Comparison of ENCODE assay signal across 8 mouse cellular contexts in genomic region chr2:14055168-14055565, GRCm38 (mm10). TPM values are rescaled to one million over a fixed set of nuclear protein-coding genes. Genes with fewer than 3 reads are reported as not detected.
A peak's percentile ranks its signal among the peaks of the same experiment; 100 is the strongest.
DNase-seq lines count a peak whose midpoint lies in the region; ATAC-seq lines count a peak whose summit lies in the region.

No protein-coding gene starts in this region.

- no peaks in the 10 kb centered on the region for H3K27me3 ChIP-seq in intestine, embryonic 15.5 days (replicated peaks)
- no peaks in the 10 kb centered on the region for H3K27me3 ChIP-seq in liver, embryonic 16.5 days (ENCODE audit: control insufficient read depth, insufficient read depth, low read depth, low read length)
- H3K27me3 ChIP-seq in neural tube, embryonic 12.5 days (replicated peaks): no peaks in the 10 kb centered on the region

- peak overlapping the region; percentile 83 for H3K4me3 ChIP-seq in intestine, embryonic 15.5 days (replicated peaks)
- peak overlapping the region; percentile 76 for H3K4me3 ChIP-seq in liver, embryonic 16.5 days (ENCODE audit: low read depth, low read length)
- peak overlapping the region; percentile 72 for H3K4me3 ChIP-seq in neural tube, embryonic 12.5 days

- no peaks in the 10 kb centered on the region for H3K4me1 ChIP-seq in intestine, embryonic 15.5 days (replicated peaks)
- peaks cover 11% of the 10 kb centered on the region for H3K4me1 ChIP-seq in liver, embryonic 16.5 days (ENCODE audit: control insufficient read depth, low read depth, low read length)
- 0 out of 2 replicates have a peak, but pooled peaks cover 4% of the 10 kb centered on the region for H3K4me1 ChIP-seq in neural tube, embryonic 12.5 days

- peak overlapping the region; percentile 83 for H3K4me2 ChIP-seq in intestine, embryonic 15.5 days (replicated peaks)
- peak overlapping the region; percentile 87 for H3K4me2 ChIP-seq in liver, embryonic 16.5 days (ENCODE audit: low read depth, low read length)
- peak overlapping the region; percentile 82 for H3K4me2 ChIP-seq in neural tube, embryonic 12.5 days (replicated peaks)

- peak overlapping the region; percentile 88 for H3K27ac ChIP-seq in intestine, embryonic 15.5 days
- peak overlapping the region; percentile 71 for H3K27ac ChIP-seq in liver, embryonic 16.5 days (ENCODE audit: low read length)
- H3K27ac ChIP-seq in neural tube, embryonic 12.5 days: peak overlapping the region; percentile 85

- 0% methylated on average over 50 of the region's 58 CpGs for WGBS in intestine, embryonic 15.5 days
- under 1% methylated on average over 57 of the region's 58 CpGs for WGBS in liver, embryonic 16.5 days (ENCODE audit: insufficient replicate concordance)
- under 1% methylated on average over 54 of the region's 58 CpGs for WGBS in neural tube, embryonic 12.5 days

- H3K9me3 ChIP-seq in intestine, embryonic 15.5 days: no peaks in the 10 kb centered on the region
- H3K9me3 ChIP-seq in liver, embryonic 16.5 days (replicated peaks; ENCODE audit: control insufficient read depth, low read length): no peaks in the 10 kb centered on the region
- no peaks in the 10 kb centered on the region for H3K9me3 ChIP-seq in neural tube, embryonic 12.5 days

- no peaks in the 10 kb centered on the region for H3K36me3 ChIP-seq in intestine, embryonic 15.5 days
- no peaks in the 10 kb centered on the region for H3K36me3 ChIP-seq in liver, embryonic 16.5 days (ENCODE audit: control insufficient read depth, insufficient read depth)
- no peaks in the 10 kb centered on the region for H3K36me3 ChIP-seq in neural tube, embryonic 12.5 days

- H3K9ac ChIP-seq in intestine, embryonic 15.5 days: peak overlapping the region; percentile 71
- peak overlapping the region; percentile 75 for H3K9ac ChIP-seq in liver, embryonic 16.5 days (ENCODE audit: low read depth, low read length)
- peak overlapping the region; percentile 76 for H3K9ac ChIP-seq in neural tube, embryonic 12.5 days

- intact Hi-C loops in left cerebral cortex, postnatal 10 days (cut with DNase I): loop anchor here (10.0 kb wide), 1 partner anchor 650 kb away; no protein-coding TSS in a partner anchor
- intact Hi-C loops in left cerebral cortex, postnatal 4 days (cut with DNase I): loop anchor here (10.0 kb wide), 1 partner anchor 80 kb away; no protein-coding TSS in a partner anchor

- peak; percentile 70 for ATAC-seq in granulocyte monocyte progenitor cell, adult 5-6 weeks (replicated peaks; ENCODE audit: poor library complexity, severe bottlenecking)
- peak; percentile 91 for ATAC-seq in intestine, embryonic 15.5 days
- peak; percentile 82 for ATAC-seq in liver, embryonic 16.5 days (ENCODE audit: low read depth)
- ATAC-seq in neural tube, embryonic 12.5 days (ENCODE audit: low FRiP score, low read depth): peak; percentile 90

- DNase-seq in left cerebral cortex, postnatal 10 days (ENCODE audit: extremely low spot score in 1 of 2, low spot score in 2 of 2): peak; percentile 62 to 88
- no peak for DNase-seq in left cerebral cortex, postnatal 4 days
- DNase-seq in embryo, embryonic 11 days: peak; percentile 94
- DNase-seq in testis, postnatal 14 days (ENCODE audit: low spot score): peak; percentile 67

RNA-seq across cellular contexts. Expression of gene Hacd1, which starts 0.8 kb away (rescaled TPM):
- 10 to 100 TPM; 35.3 to 35.6 TPM for total RNA-seq in left cerebral cortex, postnatal 10 days (2021)
- total RNA-seq in left cerebral cortex, postnatal 4 days (2021): 10 to 100 TPM; 31.4 to 32.8 TPM
- 41.7 and 46.3 TPM in 2 replicates for total RNA-seq in granulocyte monocyte progenitor cell, adult 5-6 weeks (2014; fragmentation: Nextera tagmentation)
- 63.6 and 82.2 TPM in 2 replicates for total RNA-seq in granulocyte monocyte progenitor cell, adult 5-6 weeks (2017)
- 114 and 120 TPM in 2 replicates for polyA plus RNA-seq in intestine, embryonic 15.5 days (2015; fragmentation: Nextera tagmentation; extraction: Ambion mirVana)
- polyA plus RNA-seq in liver, embryonic 16.5 days (2015; fragmentation: Nextera tagmentation; extraction: Ambion mirVana): 46.3 and 47.6 TPM in 2 replicates
- 54.6 and 56.4 TPM in 2 replicates for polyA plus RNA-seq in neural tube, embryonic 12.5 days (2016; fragmentation: Nextera tagmentation; extraction: Ambion mirVana)

RNA-seq across cellular contexts. Expression of gene Stam, which starts 18.7 kb away (rescaled TPM):
- total RNA-seq in left cerebral cortex, postnatal 10 days (2021): 100 to 1,000 TPM in 1 of 2 experiments, 10 to 100 TPM in 1; 92.6 to 102 TPM
- 100 to 1,000 TPM; 103 to 105 TPM for total RNA-seq in left cerebral cortex, postnatal 4 days (2021)
- 29.2 and 51.3 TPM in 2 replicates for total RNA-seq in granulocyte monocyte progenitor cell, adult 5-6 weeks (2014; fragmentation: Nextera tagmentation)
- 28.2 and 30.6 TPM in 2 replicates for total RNA-seq in granulocyte monocyte progenitor cell, adult 5-6 weeks (2017)
- 55.4 and 61.0 TPM in 2 replicates for polyA plus RNA-seq in intestine, embryonic 15.5 days (2015; fragmentation: Nextera tagmentation; extraction: Ambion mirVana)
- 27.3 and 31.9 TPM in 2 replicates for polyA plus RNA-seq in liver, embryonic 16.5 days (2015; fragmentation: Nextera tagmentation; extraction: Ambion mirVana)
- polyA plus RNA-seq in neural tube, embryonic 12.5 days (2016; fragmentation: Nextera tagmentation; extraction: Ambion mirVana): 104 and 107 TPM in 2 replicates
